ENCODE assay signal across 8 mouse cellular contexts in genomic region chr4:149049351-149050159, GRCm38 (mm10). TPM values are rescaled to one million over a fixed set of nuclear protein-coding genes. Genes with fewer than 3 reads are reported as not detected.
DNase-seq lines count a peak whose midpoint lies in the region; ATAC-seq and TF ChIP-seq lines count a peak whose summit lies in the region.

No protein-coding gene starts in this region.

- peak overlapping the region; percentile 5; the same call in 1 of the 2 replicates for H3K9ac ChIP-seq in kidney, embryonic 15.5 days

- peaks cover 41% of the 10 kb centered on the region for H3K79me2 ChIP-seq in C2C12 (ENCODE audit: control insufficient read depth, insufficient read depth)
- peaks cover 3% of the 10 kb centered on the region; the same call in 1 of the 2 replicates for H3K79me2 ChIP-seq in macrophage (ENCODE audit: inconsistent target)

- H3K4me1 ChIP-seq in heart, embryonic 10.5 days: peaks cover 56% of the 10 kb centered on the region
- peaks cover 69% of the 10 kb centered on the region for H3K4me1 ChIP-seq in kidney, embryonic 15.5 days

- no peak for TF ChIP-seq CTCF in C2C12 (IDR thresholded peaks at IDR 0.05; ENCODE audit: control insufficient read depth, insufficient read depth, insufficient read length)

- H3ac ChIP-seq in C2C12 (ENCODE audit: control insufficient read depth, insufficient read length, low read depth): peak overlapping the region; percentile 50

- H3K27me3 ChIP-seq in C2C12 (ENCODE audit: control insufficient read depth, insufficient read depth, insufficient read length): no peaks in the 10 kb centered on the region
- H3K27me3 ChIP-seq in heart, embryonic 10.5 days (ENCODE audit: insufficient read depth, poor library complexity, severe bottlenecking): no peaks in the 10 kb centered on the region
- H3K27me3 ChIP-seq in kidney, embryonic 15.5 days: no peaks in the 10 kb centered on the region

- peak; percentile 55 for ATAC-seq in kidney, embryonic 15.5 days (replicated peaks; ENCODE audit: low FRiP score)

- peak overlapping the region; percentile 75 for H3K27ac ChIP-seq in heart, embryonic 10.5 days
- peak overlapping the region; percentile 89 for H3K27ac ChIP-seq in kidney, embryonic 15.5 days
- H3K27ac ChIP-seq in macrophage: peak overlapping the region; percentile 58

- DNase-seq in adrenal gland, adult 8-10 months: peak; percentile 62
- no peak for DNase-seq in heart, embryonic 10.5 days (ENCODE audit: low spot score)
- no peak for DNase-seq in left cerebral cortex, postnatal 14 days (ENCODE audit: low spot score in 2 of 2)
- no peak for DNase-seq in layer of hippocampus, adult 9-11 months
- DNase-seq in right cerebral cortex, postnatal 4 days: no peak

- H3K4me2 ChIP-seq in kidney, embryonic 15.5 days: peak overlapping the region; percentile 46

- no peaks in the 10 kb centered on the region for H3K79me3 ChIP-seq in C2C12 (ENCODE audit: low read depth)

- no peaks in the 10 kb centered on the region for H3K9me3 ChIP-seq in heart, embryonic 10.5 days
- no peaks in the 10 kb centered on the region for H3K9me3 ChIP-seq in kidney, embryonic 15.5 days (replicated peaks)

- WGBS in heart, embryonic 10.5 days: 18% methylated on average over 16 of the region's 16 CpGs
- WGBS in kidney, embryonic 15.5 days: 6% methylated on average over 16 of the region's 16 CpGs
- WGBS in macrophage (ENCODE audit: missing documents): 15% methylated on average over 16 of the region's 16 CpGs

- H3K4me3 ChIP-seq in C2C12 (ENCODE audit: insufficient read depth, poor library complexity, severe bottlenecking) (no peak overlapping the region), macrophage (ENCODE audit: inconsistent target) (no peak overlapping the region; the same call in 1 of the 2 replicates)
- H3K4me3 ChIP-seq in heart, embryonic 10.5 days: peak overlapping the region; percentile 28
- no peak overlapping the region for H3K4me3 ChIP-seq in kidney, embryonic 15.5 days (replicated peaks)

- intact Hi-C loops in left cerebral cortex, postnatal 14 days (cut with DNase I): no loop called here

- H3K36me3 ChIP-seq in C2C12 (ENCODE audit: control insufficient read depth, insufficient read depth) (no peaks in the 10 kb centered on the region), macrophage (ENCODE audit: inconsistent target) (no peaks in the 10 kb centered on the region)
- no peaks in the 10 kb centered on the region for H3K36me3 ChIP-seq in heart, embryonic 10.5 days
- H3K36me3 ChIP-seq in kidney, embryonic 15.5 days: no peaks in the 10 kb centered on the region

TF ChIP-seq in C2C12, 6 proteins besides CTCF, POLR2A, EP300 and RAD21:
- no peak for TF ChIP-seq USF1 (IDR thresholded peaks at IDR 0.05; ENCODE audit: low read depth)
- TF ChIP-seq MYOD1 (IDR thresholded peaks at IDR 0.05; ENCODE audit: control insufficient read depth, insufficient read length, low read depth): peak; percentile 81
- peak; percentile 13 for TF ChIP-seq FOSL1 (IDR thresholded peaks at IDR 0.05; ENCODE audit: insufficient read depth, low read length, poor library complexity, severe bottlenecking)
- TF ChIP-seq CEBPB (IDR thresholded peaks at IDR 0.05; ENCODE audit: low read depth): no peak
TF ChIP-seq in C2C12: peak in this region for 2.

RNA-seq across cellular contexts. Expression of gene Pex14, which starts 50.1 kb away (rescaled TPM):
- polyA plus RNA-seq in C2C12 (2012; fragmentation: generic; extraction: Trizol) (40.3 TPM), macrophage (2018) (21.4 to 30.8 TPM (median 22.4 TPM) in 3 replicates)
- total RNA-seq in adrenal gland, adult 8-10 months (2022): 10 to 100 TPM; 63.2 to 74.7 (median 67.3) TPM
- polyA plus RNA-seq in heart, embryonic 10.5 days (2016; fragmentation: Nextera tagmentation; extraction: Ambion mirVana): 53.6 and 59.7 TPM in 2 replicates
- 52.3 and 61.1 TPM in 2 replicates for polyA plus RNA-seq in kidney, embryonic 15.5 days (2015; fragmentation: Nextera tagmentation; extraction: Ambion mirVana)
- 10 to 100 TPM in 24 of 26 experiments, 1 to 10 TPM in 2; 7.7 to 49.9 (median 40.5) TPM for total RNA-seq in macrophage (2018; cell fraction: chromatin; rRNA removed)
- total RNA-seq in macrophage (2018; cell fraction: cytosol; rRNA removed): 10 to 100 TPM; 22.5 to 35.7 (median 30.5) TPM
- total RNA-seq in macrophage (2018; cell fraction: nucleus; rRNA removed): 10 to 100 TPM; 13.7 to 39.1 (median 29.2) TPM
- total RNA-seq in left cerebral cortex, postnatal 14 days (2021): 10 to 100 TPM; 36.5 to 41.7 TPM

RNA-seq across cellular contexts. Expression of gene Dffa, which starts 54.4 kb away (rescaled TPM):
- polyA plus RNA-seq in C2C12 (2012; fragmentation: generic; extraction: Trizol): 13.1 TPM
- total RNA-seq in adrenal gland, adult 8-10 months (2022): 10 to 100 TPM; 25.3 to 31.7 (median 26.4) TPM
- polyA plus RNA-seq in heart, embryonic 10.5 days (2016; fragmentation: Nextera tagmentation; extraction: Ambion mirVana): 43.4 and 48.9 TPM in 2 replicates
- polyA plus RNA-seq in kidney, embryonic 15.5 days (2015; fragmentation: Nextera tagmentation; extraction: Ambion mirVana): 33.2 and 36.2 TPM in 2 replicates
- total RNA-seq in macrophage (2018; cell fraction: chromatin; rRNA removed): 10 to 100 TPM in 15 of 26 experiments, 1 to 10 TPM in 11; 3.8 to 24.3 (median 12.2) TPM
- 10 to 100 TPM; 15.4 to 26.7 (median 20.1) TPM for total RNA-seq in macrophage (2018; cell fraction: cytosol; rRNA removed)
- 10 to 100 TPM in 19 of 26 experiments, 1 to 10 TPM in 7; 4.5 to 25.9 (median 14.1) TPM for total RNA-seq in macrophage (2018; cell fraction: nucleus; rRNA removed)
- polyA plus RNA-seq in macrophage (2018): 13.1 to 22.2 TPM (median 19.3 TPM) in 3 replicates
- total RNA-seq in left cerebral cortex, postnatal 14 days (2021): 10 to 100 TPM; 58.3 to 61.6 TPM
